In the genomic region with DNA sequence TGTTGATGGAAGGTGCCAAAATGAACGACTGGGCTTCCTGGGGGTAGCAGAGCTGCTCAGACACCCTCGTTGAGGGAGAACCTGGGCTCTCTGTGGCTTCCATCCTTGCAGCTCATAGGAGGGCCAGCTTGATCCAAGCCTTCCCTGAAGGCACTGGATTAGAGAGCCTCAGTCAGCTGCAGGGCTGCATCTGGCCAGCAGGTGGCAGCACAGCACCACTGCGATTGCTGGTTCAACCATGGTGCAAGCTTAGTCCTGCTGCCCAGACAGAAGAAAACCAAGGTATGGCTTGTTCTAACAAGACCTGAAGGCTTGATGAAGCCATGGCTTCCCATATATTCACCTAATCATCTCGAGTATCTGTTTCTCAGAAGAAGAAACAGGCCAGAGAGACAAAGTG, we compare ENCODE assay signal across 8 mouse cellular contexts. TPM values are rescaled to one million over a fixed set of nuclear protein-coding genes. Genes with fewer than 3 reads are reported as not detected.
DNase-seq lines count a peak whose midpoint lies in the region; ATAC-seq lines count a peak whose summit lies in the region.

No protein-coding gene starts in this region.

- WGBS in intestine, embryonic 14.5 days, result 21% methylated on average over 4 of the region's 4 CpGs

- ATAC-seq in intestine, embryonic 14.5 days (replicated peaks; ENCODE audit: low FRiP score, low TSS enrichment, low read depth), result 0 out of 2 replicates have a peak, but pooled peaks have one; percentile 44

- H3K9me3 ChIP-seq in intestine, embryonic 14.5 days (ENCODE audit: control insufficient read depth, low read length), result no peaks in the 10 kb centered on the region

- H3K4me1 ChIP-seq in intestine, embryonic 14.5 days (replicated peaks; ENCODE audit: control insufficient read depth, insufficient read depth, low read length), result no peaks in the 10 kb centered on the region

- no peak overlapping the region for H3K4me2 ChIP-seq in intestine, embryonic 14.5 days (ENCODE audit: low read length)

- peak; percentile 83 for DNase-seq in T-cell, adult 2 months (ENCODE audit: low spot score)
- DNase-seq in cerebellum, postnatal 36 days, result peak; percentile 79 to 83
- peak; percentile 71 to 75 for DNase-seq in gastrocnemius, adult 8-10 months (ENCODE audit: low spot score in 2 of 2)
- DNase-seq in intestine, embryonic 14.5 days (ENCODE audit: low spot score), result peak; percentile 94
- peak; percentile 62 to 95 for DNase-seq in left cerebral cortex, adult 8-10 months (ENCODE audit: low spot score in 2 of 2)
- DNase-seq in mesoderm, embryonic 11.5 days (ENCODE audit: low read depth, low spot score), result peak; percentile 79
- peak; percentile 89 for DNase-seq in right cerebral cortex, postnatal 14 days
- peak; percentile 86 for DNase-seq in urinary bladder, postnatal 14 days (ENCODE audit: low spot score)

- H3K36me3 ChIP-seq in intestine, embryonic 14.5 days (ENCODE audit: control insufficient read depth, insufficient read depth, low read length), result peaks cover 56% of the 10 kb centered on the region

- no peak overlapping the region for H3K9ac ChIP-seq in intestine, embryonic 14.5 days (ENCODE audit: low read length)

- no peak overlapping the region for H3K4me3 ChIP-seq in intestine, embryonic 14.5 days (ENCODE audit: low read depth, low read length)

- H3K27me3 ChIP-seq in intestine, embryonic 14.5 days (replicated peaks; ENCODE audit: control insufficient read depth, insufficient read depth, low read length), result no peaks in the 10 kb centered on the region

- no peak overlapping the region for H3K27ac ChIP-seq in intestine, embryonic 14.5 days (ENCODE audit: low read depth)

RNA-seq across cellular contexts. Expression of gene Orm2, which starts 6.3 kb away (rescaled TPM):
- 1 to 10 TPM in 1 of 4 experiments, not detected in 3; 1.3 TPM for total RNA-seq in gastrocnemius, adult 8-10 months (2022)
- not detected in 2 replicates for polyA plus RNA-seq in intestine, embryonic 14.5 days (2014; fragmentation: Nextera tagmentation; extraction: Ambion mirVana)
- total RNA-seq in left cerebral cortex, adult 8-10 months (2022), result not detected

RNA-seq across cellular contexts. Expression of gene Orm3, which starts 12.6 kb away (rescaled TPM):
- not detected for total RNA-seq in gastrocnemius, adult 8-10 months (2022)
- polyA plus RNA-seq in intestine, embryonic 14.5 days (2014; fragmentation: Nextera tagmentation; extraction: Ambion mirVana), result not detected in 2 replicates
- not detected for total RNA-seq in left cerebral cortex, adult 8-10 months (2022)

RNA-seq across cellular contexts. Expression of gene Orm1, which starts 24.2 kb away (rescaled TPM):
- total RNA-seq in gastrocnemius, adult 8-10 months (2022), result 1 to 10 TPM in 3 of 4 experiments, not detected in 1; 1.8 to 4.2 (median 2.1) TPM
- polyA plus RNA-seq in intestine, embryonic 14.5 days (2014; fragmentation: Nextera tagmentation; extraction: Ambion mirVana), result not detected in 2 replicates
- not detected for total RNA-seq in left cerebral cortex, adult 8-10 months (2022)

RNA-seq across cellular contexts. Expression of gene Akna, which starts 34.6 kb away (rescaled TPM):
- total RNA-seq in gastrocnemius, adult 8-10 months (2022), result 1 to 10 TPM in 2 of 4 experiments, under 1 TPM in 2; 0.68 to 1.4 (median 0.96) TPM
- polyA plus RNA-seq in intestine, embryonic 14.5 days (2014; fragmentation: Nextera tagmentation; extraction: Ambion mirVana), result 6.4 and 6.8 TPM in 2 replicates
- total RNA-seq in left cerebral cortex, adult 8-10 months (2022), result 1 to 10 TPM; 3.6 to 5.3 (median 4.5) TPM
